Mouse (Mus musculus) central nervous system, embryonic 18 days (tissue): ENCODE results near the gene Olfr1163. TPM values are rescaled to one million over a fixed set of nuclear protein-coding genes. Genes with fewer than 3 reads are reported as not detected.

Experiments
- polyA plus RNA-seq: library from polyadenylated mRNA; depleted of rRNA; stranded (reverse); fragments of >200 nt; gene quantifications from 2 replicates; pipeline ENCODE4 v1.2.3, GENCODE M21; 2012; rRNA removed

Gene Olfr1163
- polyA plus RNA-seq = not detected in 2 replicates

DNA sequence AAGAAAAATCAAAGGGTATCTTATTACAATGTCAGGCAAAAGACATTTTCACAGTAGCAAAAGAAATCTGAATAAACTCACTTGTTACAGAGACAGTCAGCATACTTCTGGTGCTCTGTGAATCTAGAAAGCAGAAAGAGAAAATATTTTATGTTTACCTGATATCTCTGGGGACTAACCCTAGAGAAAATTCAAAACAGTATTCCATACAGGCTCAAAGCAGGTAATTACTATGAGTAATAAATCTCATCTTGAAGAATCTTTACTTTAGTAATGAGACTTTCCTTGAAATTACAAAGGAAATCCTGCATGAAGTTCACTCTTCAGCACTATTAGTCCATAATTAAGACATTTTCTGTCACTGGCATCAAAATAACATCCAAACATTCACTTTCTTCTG lies at the start of gene Olfr1163:
TSS of gene Olfr1163 (minus strand) at position 101 of the 400 bp plus-strand sequence.

DNA sequence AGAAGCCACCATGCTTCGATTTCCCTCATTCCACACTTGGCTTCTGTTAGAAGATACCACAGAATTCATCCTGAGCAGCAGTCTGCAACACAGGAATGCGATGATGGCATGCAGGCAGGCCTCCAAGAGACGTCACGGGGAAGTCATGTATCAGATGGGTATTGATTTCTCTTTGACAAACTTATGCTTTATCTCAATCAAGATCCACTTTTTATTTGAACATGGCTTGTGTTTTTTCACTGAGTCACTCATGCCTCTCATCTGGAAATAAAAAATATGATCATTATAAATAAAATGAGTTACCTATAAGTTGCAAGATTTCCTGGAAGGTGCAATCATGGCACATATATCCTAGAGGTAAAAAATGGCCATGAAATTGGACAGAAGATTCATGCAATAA lies 22.2 kb upstream of the Olfr1163 start, which contains the start of gene Olfr1164:
TSS of gene Olfr1164 (minus strand) at position 101 of the 400 bp plus-strand sequence.

DNA sequence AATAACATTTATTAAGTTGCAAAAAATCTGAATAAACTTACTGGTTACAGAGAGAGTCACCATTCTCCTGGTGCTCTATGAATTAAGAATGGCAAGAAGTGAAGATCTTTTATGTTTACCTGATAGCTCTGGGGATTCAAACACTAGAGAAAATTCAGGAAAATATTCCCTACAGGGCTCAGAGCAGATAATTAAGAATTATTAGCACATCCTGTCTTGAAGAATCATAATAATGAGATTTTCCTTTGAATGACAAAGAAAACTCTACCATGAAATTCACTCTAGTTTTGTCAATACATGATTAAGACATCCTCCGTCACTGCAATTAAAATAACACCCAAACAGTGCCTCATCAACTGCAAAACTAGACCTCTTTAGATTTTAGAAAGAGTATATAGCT lies 20.6 kb downstream of the Olfr1163 start, which contains the start of gene Olfr1162:
TSS of gene Olfr1162 (minus strand) at position 101 of the 400 bp plus-strand sequence.

DNA sequence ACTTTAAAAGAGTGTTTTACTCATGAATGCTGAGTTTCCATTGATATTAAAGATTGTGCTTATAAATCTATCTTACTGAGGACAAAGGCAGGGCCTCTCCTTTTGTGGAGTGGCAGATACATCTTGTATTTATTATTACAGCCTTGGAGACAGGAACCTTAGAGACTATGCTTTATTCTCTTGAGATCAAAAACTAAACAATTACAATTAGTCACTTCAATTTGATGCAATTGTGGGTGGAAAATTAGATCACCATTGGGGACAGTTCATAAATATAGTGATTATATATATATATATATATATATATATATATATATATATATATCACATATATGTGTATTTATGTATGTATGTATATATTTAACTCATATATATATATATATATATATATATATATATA lies 34.0 kb downstream of the Olfr1163 start, which contains the start of gene Olfr73:
TSS of gene Olfr73 (minus strand) at position 101 of the 400 bp plus-strand sequence.

GRCm38 (mm10) chr2:88022474-88022873 lies 49.2 kb downstream of the Olfr1163 start, which contains the start of gene Olfr1161:
Gene Olfr1161 (plus strand): TSS chr2:88022774.

Other genes starting within 250 kb of the Olfr1163 start
- not detected in 2 replicates for gene Olfr1148, start 241.3 kb downstream of the Olfr1163 start, polyA plus RNA-seq
- gene Olfr1150-ps1, start 227.8 kb downstream of the Olfr1163 start, polyA plus RNA-seq = not detected in 2 replicates
- gene Olfr1151, start 216.0 kb downstream of the Olfr1163 start, polyA plus RNA-seq = not detected in 2 replicates
- gene Olfr1152, start 205.3 kb downstream of the Olfr1163 start, polyA plus RNA-seq = not detected in 2 replicates
- not detected in 2 replicates for gene Olfr1153, start 176.9 kb downstream of the Olfr1163 start, polyA plus RNA-seq
- not detected in 2 replicates for gene Olfr1154, start 166.7 kb downstream of the Olfr1163 start, polyA plus RNA-seq
- gene Olfr1155, start 126.7 kb downstream of the Olfr1163 start, polyA plus RNA-seq = not detected in 2 replicates
- not detected in 2 replicates for gene Olfr1156, start 118.7 kb downstream of the Olfr1163 start, polyA plus RNA-seq
- gene Olfr1157, start 103.5 kb downstream of the Olfr1163 start, polyA plus RNA-seq = not detected in 2 replicates
- gene Olfr74, start 97.2 kb downstream of the Olfr1163 start, polyA plus RNA-seq = not detected in 2 replicates
- not detected in 2 replicates for gene Olfr1158, start 81.7 kb downstream of the Olfr1163 start, polyA plus RNA-seq
- gene Olfr1160, start 63.6 kb downstream of the Olfr1163 start, polyA plus RNA-seq = not detected in 2 replicates
- not detected in 2 replicates for gene Olfr1161, start 49.1 kb downstream of the Olfr1163 start, polyA plus RNA-seq
- gene Olfr73, start 34.1 kb downstream of the Olfr1163 start, polyA plus RNA-seq = not detected in 2 replicates
- not detected in 2 replicates for gene Olfr1162, start 20.7 kb downstream of the Olfr1163 start, polyA plus RNA-seq
- not detected in 2 replicates for gene Olfr1164, start 22.1 kb upstream of the Olfr1163 start, polyA plus RNA-seq
- gene Olfr1166, start 56.4 kb upstream of the Olfr1163 start, polyA plus RNA-seq = not detected in 2 replicates
- not detected in 2 replicates for gene Olfr1167, start 83.4 kb upstream of the Olfr1163 start, polyA plus RNA-seq
- gene Olfr1168, start 110.0 kb upstream of the Olfr1163 start, polyA plus RNA-seq = not detected in 2 replicates
- not detected in 2 replicates for gene Olfr1170, start 156.5 kb upstream of the Olfr1163 start, polyA plus RNA-seq
- not detected in 2 replicates for gene Olfr1173, start 208.0 kb upstream of the Olfr1163 start, polyA plus RNA-seq
- not detected in 2 replicates for gene Olfr1174-ps, start 243.3 kb upstream of the Olfr1163 start, polyA plus RNA-seq